30 mouse cellular contexts compared by ENCODE assay signal in the genomic region with DNA sequence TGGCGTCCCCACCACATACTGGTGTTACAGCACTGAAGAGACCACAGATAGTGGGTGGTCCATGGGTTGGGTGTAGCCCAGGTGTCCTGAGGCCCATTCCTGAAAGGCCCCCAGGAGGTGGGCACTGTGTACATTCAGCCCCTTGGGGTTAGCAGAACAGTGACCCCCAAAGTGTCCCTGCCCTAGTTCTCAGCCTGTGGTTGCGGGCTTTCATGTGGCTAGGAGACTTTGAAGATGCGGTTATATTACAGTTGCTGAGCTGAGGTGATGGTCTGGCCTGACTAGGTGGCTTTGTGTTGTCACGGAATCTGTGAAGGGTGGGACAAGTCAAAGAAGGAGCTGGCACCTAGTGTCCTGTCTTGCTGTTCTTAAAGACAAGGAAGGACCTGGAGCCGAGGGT. TPM values are rescaled to one million over a fixed set of nuclear protein-coding genes. Genes with fewer than 3 reads are reported as not detected.
DNase-seq lines count a peak whose midpoint lies in the region; ATAC-seq and TF ChIP-seq lines count a peak whose summit lies in the region.
"Had no signal": no experiment of that assay in that cellular context is flagged by ENCODE, and none has a peak within 500 bp of the region (broad histone marks: within the 10 kb centered on the region; RNA-seq: fewer than 3 reads in every experiment).

No protein-coding gene starts in this region.

- no peaks in the 10 kb centered on the region for H3K27me3 ChIP-seq in intestine, embryonic 16.5 days (replicated peaks; ENCODE audit: control insufficient read depth, insufficient read depth, low read length)
- no peaks in the 10 kb centered on the region for H3K27me3 ChIP-seq in intestine, embryonic 15.5 days (replicated peaks)
- H3K27me3 ChIP-seq: heart, embryonic 13.5 days had no signal

- peak; percentile 29 for DNase-seq in CD4-positive helper T cell, adult 2 months (ENCODE audit: low read depth, low spot score)
- peak; percentile 57 to 73 for DNase-seq in natural killer cell, adult 2 months (ENCODE audit: low spot score in 2 of 2)
- no peak for DNase-seq in frontal cortex, postnatal 14 days (ENCODE audit: low spot score in 2 of 2)
- DNase-seq in kidney, postnatal 14 days: no peak
- DNase-seq: adrenal gland, adult 8-10 months; adrenal gland, postnatal 25 days; B cell, adult 2 months; cerebellum, adult 2 months; cerebellum, adult 9-11 months; cerebellum, postnatal 25 days; embryo, embryonic 11 days; gastrocnemius, postnatal 10 days; gastrocnemius, postnatal 36 days; heart, adult 2 months; heart, postnatal 36 days had no signal

- no peak overlapping the region for H3K9ac ChIP-seq in intestine, embryonic 16.5 days (ENCODE audit: low read depth, low read length)
- H3K9ac ChIP-seq in intestine, embryonic 15.5 days: no peak overlapping the region
- H3K9ac ChIP-seq: embryonic facial prominence, embryonic 13.5 days; forebrain, embryonic 12.5 days; forebrain, embryonic 15.5 days; hindbrain, embryonic 13.5 days had no signal

- peaks cover 66% of the 10 kb centered on the region for H3K4me1 ChIP-seq in intestine, embryonic 16.5 days (ENCODE audit: control insufficient read depth, insufficient read depth, low read length)
- H3K4me1 ChIP-seq in intestine, embryonic 15.5 days (replicated peaks): peaks cover 45% of the 10 kb centered on the region
- peaks cover 5% of the 10 kb centered on the region for H3K4me1 ChIP-seq in bone marrow, adult 2 months (ENCODE audit: control insufficient read depth, insufficient read depth, low read length)

- H3K9me3 ChIP-seq in intestine, embryonic 16.5 days (ENCODE audit: control insufficient read depth, low read length): no peaks in the 10 kb centered on the region
- no peaks in the 10 kb centered on the region for H3K9me3 ChIP-seq in intestine, embryonic 15.5 days
- H3K9me3 ChIP-seq: embryonic facial prominence, embryonic 10.5 days; embryonic facial prominence, embryonic 13.5 days; forebrain, embryonic 12.5 days; forebrain, embryonic 15.5 days; heart, embryonic 10.5 days; heart, embryonic 13.5 days; hindbrain, embryonic 10.5 days; hindbrain, embryonic 13.5 days had no signal

- H3K4me2 ChIP-seq in intestine, embryonic 16.5 days (ENCODE audit: low read depth, low read length): no peak overlapping the region
- no peak overlapping the region for H3K4me2 ChIP-seq in intestine, embryonic 15.5 days (replicated peaks)
- H3K4me2 ChIP-seq: embryonic facial prominence, embryonic 13.5 days; forebrain, embryonic 12.5 days; forebrain, embryonic 15.5 days; heart, embryonic 13.5 days; hindbrain, embryonic 13.5 days had no signal

- 76% methylated on average over 5 of the region's 5 CpGs for WGBS in intestine, embryonic 16.5 days
- 74% methylated on average over 5 of the region's 5 CpGs for WGBS in intestine, embryonic 15.5 days
- 55% methylated on average over 5 of the region's 5 CpGs for WGBS in bone marrow, adult 2 months

- 0 out of 2 replicates have a peak overlapping the region, but pooled peaks have one; percentile 5 for H3K27ac ChIP-seq in intestine, embryonic 16.5 days (ENCODE audit: low read length)
- no peak overlapping the region for H3K27ac ChIP-seq in intestine, embryonic 15.5 days
- peak overlapping the region; percentile 61 for H3K27ac ChIP-seq in bone marrow, adult 2 months (ENCODE audit: control insufficient read depth, insufficient read depth, low read depth, low read length, poor library complexity)
- H3K27ac ChIP-seq: embryonic facial prominence, embryonic 10.5 days; embryonic facial prominence, embryonic 13.5 days; forebrain, embryonic 12.5 days; forebrain, embryonic 15.5 days; heart, adult 2 months; heart, embryonic 10.5 days; heart, embryonic 13.5 days; hindbrain, embryonic 13.5 days; hindbrain, postnatal 0 days had no signal

- no peak for ATAC-seq in intestine, embryonic 16.5 days
- no peak for ATAC-seq in intestine, embryonic 15.5 days
- ATAC-seq: activated CD4-positive, CD25-positive, alpha-beta regulatory T cell, adult 4 months; CD4-positive, CD25-positive, alpha-beta regulatory T cell, adult 4 months; forebrain, embryonic 15.5 days; hindbrain, postnatal 0 days had no signal

- TF ChIP-seq POLR2A in bone marrow, adult 2 months (IDR thresholded peaks at IDR 0.05; ENCODE audit: borderline replicate concordance, control insufficient read depth, low read depth, low read length): no peak

- TF ChIP-seq CTCF in bone marrow, adult 2 months (IDR thresholded peaks at IDR 0.05; ENCODE audit: control insufficient read depth, insufficient read depth, low read length): no peak

- peaks cover 12% of the 10 kb centered on the region for H3K36me3 ChIP-seq in intestine, embryonic 16.5 days (ENCODE audit: control insufficient read depth, insufficient read depth, low read length)
- peaks cover 9% of the 10 kb centered on the region for H3K36me3 ChIP-seq in intestine, embryonic 15.5 days
- H3K36me3 ChIP-seq: forebrain, embryonic 12.5 days; forebrain, embryonic 15.5 days had no signal

- no peak overlapping the region for H3K4me3 ChIP-seq in intestine, embryonic 16.5 days (ENCODE audit: low read length)
- H3K4me3 ChIP-seq in intestine, embryonic 15.5 days (replicated peaks): no peak overlapping the region
- H3K4me3 ChIP-seq in bone marrow, adult 2 months (replicated peaks; ENCODE audit: control insufficient read depth, low read depth, low read length): no peak overlapping the region
- H3K4me3 ChIP-seq: embryonic facial prominence, embryonic 10.5 days; embryonic facial prominence, embryonic 13.5 days; erythroblast, embryonic 14.5 days; forebrain, embryonic 12.5 days; forebrain, embryonic 15.5 days; heart, adult 2 months; heart, embryonic 10.5 days; heart, embryonic 13.5 days; hindbrain, embryonic 10.5 days; hindbrain, embryonic 13.5 days had no signal

RNA-seq across cellular contexts. Expression of a gene that starts 15.1 kb away (rescaled TPM):
- polyA plus RNA-seq in intestine, embryonic 16.5 days (2015; fragmentation: Nextera tagmentation; extraction: Ambion mirVana): 69.1 and 81.3 TPM in 2 replicates
- polyA plus RNA-seq in intestine, embryonic 15.5 days (2015; fragmentation: Nextera tagmentation; extraction: Ambion mirVana): 65.4 and 71.3 TPM in 2 replicates
- 3.4 and 8.8 TPM in 2 replicates for polyA plus RNA-seq in bone marrow, adult 2 months (2011; ENCODE audit: insufficient read depth, insufficient read length, low replicate concordance, missing spikeins)
- polyA plus RNA-seq: activated CD4-positive, CD25-positive, alpha-beta regulatory T cell, adult 4 months had no signal

RNA-seq across cellular contexts. Expression of a gene that starts 35.3 kb away (rescaled TPM):
- 14.3 and 16.3 TPM in 2 replicates for polyA plus RNA-seq in intestine, embryonic 16.5 days (2015; fragmentation: Nextera tagmentation; extraction: Ambion mirVana)
- polyA plus RNA-seq in intestine, embryonic 15.5 days (2015; fragmentation: Nextera tagmentation; extraction: Ambion mirVana): 12.5 and 14.1 TPM in 2 replicates
- not detected in 2 replicates for polyA plus RNA-seq in bone marrow, adult 2 months (2011; ENCODE audit: insufficient read depth, insufficient read length, low replicate concordance, missing spikeins)
- polyA plus RNA-seq: activated CD4-positive, CD25-positive, alpha-beta regulatory T cell, adult 4 months; CD4-positive, CD25-positive, alpha-beta regulatory T cell, adult 4 months; erythroblast, embryonic 14.5 days had no signal

Comparison
In these comparisons a context has a peak if more than half of its experiments do, and no peak if none do; other contexts are left out.
1. DNase-seq: peak in CD4-positive helper T cell, adult 2 months (single experiment) and natural killer cell, adult 2 months (2 of 2); none in frontal cortex, postnatal 14 days (0 of 2) and kidney, postnatal 14 days (single experiment).
2. RNA of a gene that starts 35.3 kb away (polyA plus RNA-seq): 14.3 to 16.3 TPM in intestine, embryonic 16.5 days and 12.5 to 14.1 TPM in intestine, embryonic 15.5 days; not detected in bone marrow, adult 2 months; every median in the first group is over 10 times any median in the second.